Mouse (Mus musculus): ENCODE results near the gene A430005L14Rik. TPM values are rescaled to one million over a fixed set of nuclear protein-coding genes. Genes with fewer than 3 reads are reported as not detected.

A430005L14Rik gene
- polyA plus RNA-seq, 1 experiment, result 43.1 TPM

GRCm38 (mm10) chr4:153928772-153929299 is 28.2 kb upstream of the A430005L14Rik start:
- H3K4me1 ChIP-seq (ENCODE audit: control insufficient read depth, insufficient read depth, insufficient read length, low read length), result no peaks in the 10 kb centered on the region
- TF ChIP-seq CTCF (IDR thresholded peaks at IDR 0.05; ENCODE audit: extremely low read depth, insufficient read length, insufficient replicate concordance, low read depth, low read length), result no peak
- no peak for TF ChIP-seq POLR2A (IDR thresholded peaks at IDR 0.05; ENCODE audit: low read depth, low read length)
- H3K4me3 ChIP-seq (ENCODE audit: low read depth, low read length), result no peak overlapping the region
- H3K27me3 ChIP-seq (ENCODE audit: control insufficient read depth, insufficient read depth, low read length), result no peaks in the 10 kb centered on the region
- H3K27ac ChIP-seq (ENCODE audit: insufficient read depth, low read depth, low read length), result no peak overlapping the region
- 81% methylated on average over 11 of the region's 11 CpGs for WGBS
- no peaks in the 10 kb centered on the region for H3K36me3 ChIP-seq (ENCODE audit: control insufficient read depth, insufficient read depth, low read length)

- WGBS, result 60% methylated on average over 10 of the region's 10 CpGs
- H3K36me3 ChIP-seq (ENCODE audit: control insufficient read depth, insufficient read depth, low read length), result no peaks in the 10 kb centered on the region
- no peaks in the 10 kb centered on the region for H3K4me1 ChIP-seq (ENCODE audit: control insufficient read depth, insufficient read depth, insufficient read length, low read length)
- no peak overlapping the region for H3K27ac ChIP-seq (ENCODE audit: insufficient read depth, low read depth, low read length)
- H3K4me3 ChIP-seq (ENCODE audit: low read depth, low read length), result no peak overlapping the region
- no peak for TF ChIP-seq POLR2A (IDR thresholded peaks at IDR 0.05; ENCODE audit: low read depth, low read length)
- TF ChIP-seq CTCF (IDR thresholded peaks at IDR 0.05; ENCODE audit: extremely low read depth, insufficient read length, insufficient replicate concordance, low read depth, low read length), result no peak
- H3K27me3 ChIP-seq (ENCODE audit: control insufficient read depth, insufficient read depth, low read length), result no peaks in the 10 kb centered on the region
Observed at GRCm38 (mm10) chr4:153929425-153929824, 27.6 kb upstream of the A430005L14Rik start.

DNA sequence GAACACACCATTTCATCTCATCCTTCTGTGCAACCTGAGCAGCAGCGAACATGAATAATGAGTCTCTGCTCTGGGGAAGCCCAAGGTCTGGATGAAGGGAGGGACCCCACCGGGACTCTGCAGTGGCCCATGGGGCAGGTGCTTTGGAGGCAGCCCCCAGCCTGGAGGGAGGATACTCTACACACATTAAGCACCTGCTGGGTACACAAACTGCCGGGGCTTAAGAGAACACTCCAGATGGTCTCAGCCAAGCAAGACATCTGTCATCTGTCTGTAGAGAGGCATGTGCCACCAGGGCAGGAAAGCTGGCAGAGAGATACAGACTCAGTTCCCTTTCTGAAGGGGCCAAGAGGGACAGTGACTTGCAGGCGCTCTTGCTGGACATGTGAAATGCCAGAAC is 27.1 kb upstream of the A430005L14Rik start:
- 70% methylated on average over 4 of the region's 4 CpGs for WGBS
- TF ChIP-seq POLR2A (IDR thresholded peaks at IDR 0.05; ENCODE audit: low read depth, low read length), result no peak
- no peaks in the 10 kb centered on the region for H3K36me3 ChIP-seq (ENCODE audit: control insufficient read depth, insufficient read depth, low read length)

GRCm38 (mm10) chr4:153943243-153943642 is 13.8 kb upstream of the A430005L14Rik start:
- no peaks in the 10 kb centered on the region for H3K36me3 ChIP-seq (ENCODE audit: control insufficient read depth, insufficient read depth, low read length)
- H3K4me1 ChIP-seq (ENCODE audit: control insufficient read depth, insufficient read depth, insufficient read length, low read length), result peaks cover 13% of the 10 kb centered on the region; the same call in 1 of the 2 replicates
- WGBS, result 32% methylated on average over 4 of the region's 4 CpGs
- H3K27ac ChIP-seq (ENCODE audit: insufficient read depth, low read depth, low read length), result no peak overlapping the region
- no peak overlapping the region for H3K4me3 ChIP-seq (ENCODE audit: low read depth, low read length)
- no peaks in the 10 kb centered on the region for H3K27me3 ChIP-seq (ENCODE audit: control insufficient read depth, insufficient read depth, low read length)
- TF ChIP-seq CTCF (IDR thresholded peaks at IDR 0.05; ENCODE audit: extremely low read depth, insufficient read length, insufficient replicate concordance, low read depth, low read length) (peak; percentile 41; the same call in 1 of the 2 replicates), POLR2A (IDR thresholded peaks at IDR 0.05; ENCODE audit: low read depth, low read length) (no peak)

More for the DNA sequence above, 27.1 kb upstream of the A430005L14Rik start:
- no peak overlapping the region for H3K4me3 ChIP-seq (ENCODE audit: low read depth, low read length)
- no peak overlapping the region for H3K27ac ChIP-seq (ENCODE audit: insufficient read depth, low read depth, low read length)
- H3K4me1 ChIP-seq (ENCODE audit: control insufficient read depth, insufficient read depth, insufficient read length, low read length), result no peaks in the 10 kb centered on the region
- H3K27me3 ChIP-seq (ENCODE audit: control insufficient read depth, insufficient read depth, low read length), result no peaks in the 10 kb centered on the region

DNA sequence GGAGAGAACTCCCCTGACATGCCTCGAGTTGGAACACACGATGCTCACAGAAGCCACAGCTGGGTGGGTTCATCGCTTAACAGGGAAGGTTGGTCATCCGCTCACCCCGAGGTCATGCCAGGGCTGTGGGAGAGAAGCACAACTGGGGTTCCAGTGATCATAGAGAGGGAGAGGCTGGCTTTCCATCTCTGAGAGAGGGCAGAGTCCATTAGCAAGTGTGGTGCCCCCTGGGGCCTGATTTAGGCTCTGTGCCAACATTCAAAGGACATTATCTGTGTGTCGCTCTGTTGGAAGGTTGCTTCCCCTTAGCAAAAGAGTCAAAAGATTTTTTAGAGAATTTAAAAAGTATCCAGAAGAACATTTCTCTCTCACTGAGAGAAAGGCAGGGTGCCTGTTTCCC is 12.8 kb upstream of the A430005L14Rik start:
- H3K27ac ChIP-seq (ENCODE audit: insufficient read depth, low read depth, low read length), result no peak overlapping the region
- no peaks in the 10 kb centered on the region for H3K36me3 ChIP-seq (ENCODE audit: control insufficient read depth, insufficient read depth, low read length)
- WGBS, result 21% methylated on average over 6 of the region's 6 CpGs
- peaks cover 13% of the 10 kb centered on the region; the same call in 1 of the 2 replicates for H3K4me1 ChIP-seq (ENCODE audit: control insufficient read depth, insufficient read depth, insufficient read length, low read length)
- H3K27me3 ChIP-seq (ENCODE audit: control insufficient read depth, insufficient read depth, low read length), result no peaks in the 10 kb centered on the region
- H3K4me3 ChIP-seq (ENCODE audit: low read depth, low read length), result no peak overlapping the region
- TF ChIP-seq POLR2A (IDR thresholded peaks at IDR 0.05; ENCODE audit: low read depth, low read length) (no peak), CTCF (IDR thresholded peaks at IDR 0.05; ENCODE audit: extremely low read depth, insufficient read length, insufficient replicate concordance, low read depth, low read length) (no peak)

- 74% methylated on average over 6 of the region's 6 CpGs for WGBS
- peaks cover 13% of the 10 kb centered on the region; the same call in 1 of the 2 replicates for H3K4me1 ChIP-seq (ENCODE audit: control insufficient read depth, insufficient read depth, insufficient read length, low read length)
- H3K36me3 ChIP-seq (ENCODE audit: control insufficient read depth, insufficient read depth, low read length), result no peaks in the 10 kb centered on the region
- no peaks in the 10 kb centered on the region for H3K27me3 ChIP-seq (ENCODE audit: control insufficient read depth, insufficient read depth, low read length)
- no peak overlapping the region for H3K4me3 ChIP-seq (ENCODE audit: low read depth, low read length)
- TF ChIP-seq CTCF (IDR thresholded peaks at IDR 0.05; ENCODE audit: extremely low read depth, insufficient read length, insufficient replicate concordance, low read depth, low read length) (no peak), POLR2A (IDR thresholded peaks at IDR 0.05; ENCODE audit: low read depth, low read length) (no peak)
- no peak overlapping the region for H3K27ac ChIP-seq (ENCODE audit: insufficient read depth, low read depth, low read length)
Observed at GRCm38 (mm10) chr4:153945741-153946140, 11.3 kb upstream of the A430005L14Rik start.

DNA sequence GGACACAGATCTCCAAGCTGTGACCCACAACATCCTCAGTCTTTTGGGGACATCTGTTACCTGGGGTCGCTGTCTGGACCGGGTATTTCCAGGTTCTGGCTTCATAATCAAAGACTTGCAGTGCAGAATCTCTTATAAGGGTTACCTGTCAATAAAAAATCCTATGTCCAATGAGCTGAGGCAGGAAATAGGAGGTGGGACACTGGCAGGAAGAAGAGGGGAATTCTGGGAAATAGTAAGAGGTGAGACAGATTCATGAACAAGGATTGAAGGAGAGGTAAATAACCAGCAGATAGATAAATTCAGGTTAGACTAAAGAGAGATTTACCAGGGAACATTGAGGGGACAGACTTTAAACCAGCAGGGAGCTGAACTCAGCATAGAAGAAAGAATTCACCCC is 6.7 kb upstream of the A430005L14Rik start:
- Histone ChIP-seq H3K4me3 (ENCODE audit: low read depth, low read length) (no peak overlapping the region), H3K4me1 (ENCODE audit: control insufficient read depth, insufficient read depth, insufficient read length, low read length) (no peaks in the 10 kb centered on the region), H3K27ac (ENCODE audit: insufficient read depth, low read depth, low read length) (no peak overlapping the region), H3K36me3 (ENCODE audit: control insufficient read depth, insufficient read depth, low read length) (no peaks in the 10 kb centered on the region), H3K27me3 (ENCODE audit: control insufficient read depth, insufficient read depth, low read length) (no peaks in the 10 kb centered on the region)
- 66% methylated on average over 2 of the region's 2 CpGs for WGBS
- TF ChIP-seq CTCF (IDR thresholded peaks at IDR 0.05; ENCODE audit: extremely low read depth, insufficient read length, insufficient replicate concordance, low read depth, low read length) (no peak), POLR2A (IDR thresholded peaks at IDR 0.05; ENCODE audit: low read depth, low read length) (no peak)
